Mouse (Mus musculus): ENCODE data around the gene Entpd6.

DNA sequence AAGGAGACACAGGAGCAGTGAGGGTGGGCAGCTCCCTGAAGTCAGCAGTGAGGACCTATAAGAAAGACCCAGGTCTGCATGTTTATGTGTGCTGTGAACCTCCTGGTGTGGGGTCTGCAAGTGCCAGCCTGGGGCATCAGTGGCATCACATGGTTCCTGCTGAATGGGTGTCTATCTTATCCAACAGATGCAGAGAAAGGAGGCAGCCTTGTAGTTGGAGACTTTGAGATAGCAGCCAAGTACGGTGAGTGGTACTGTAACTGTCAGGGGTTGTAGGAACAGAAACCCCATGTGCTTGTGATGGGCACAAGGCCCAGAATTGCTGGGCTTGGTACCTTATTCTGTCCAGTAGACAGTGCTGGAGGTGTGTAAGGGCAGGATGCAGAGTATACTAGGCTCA lies 19.8 kb downstream of the Entpd6 start:
- TF ChIP-seq CTCF (IDR thresholded peaks at IDR 0.05; ENCODE audit: low read depth, low read length) (no peak), GATA1 (IDR thresholded peaks at IDR 0.05; ENCODE audit: borderline replicate concordance, low read length) (no peak), TAL1 (conservative IDR thresholded peaks at IDR 0.05; ENCODE audit: low read depth, low read length) (no peak), GATA2 (IDR thresholded peaks at IDR 0.05; ENCODE audit: borderline replicate concordance, low read depth, low read length) (no peak), POLR2AphosphoS5 (IDR thresholded peaks at IDR 0.05; ENCODE audit: insufficient replicate concordance, low read depth, low read length) (no peak)

Data from G1E (cell line).